Mouse (Mus musculus): Measurements from ENCODE around the gene Tmed1. TPM values are rescaled to one million over a fixed set of nuclear protein-coding genes. Genes with fewer than 3 reads are reported as not detected.
A peak's percentile ranks its signal among the peaks of the same experiment; 100 is the strongest.

Tmed1 gene
- polyA plus RNA-seq, 1 experiment from 2014 or later, result 108 TPM

DNA sequence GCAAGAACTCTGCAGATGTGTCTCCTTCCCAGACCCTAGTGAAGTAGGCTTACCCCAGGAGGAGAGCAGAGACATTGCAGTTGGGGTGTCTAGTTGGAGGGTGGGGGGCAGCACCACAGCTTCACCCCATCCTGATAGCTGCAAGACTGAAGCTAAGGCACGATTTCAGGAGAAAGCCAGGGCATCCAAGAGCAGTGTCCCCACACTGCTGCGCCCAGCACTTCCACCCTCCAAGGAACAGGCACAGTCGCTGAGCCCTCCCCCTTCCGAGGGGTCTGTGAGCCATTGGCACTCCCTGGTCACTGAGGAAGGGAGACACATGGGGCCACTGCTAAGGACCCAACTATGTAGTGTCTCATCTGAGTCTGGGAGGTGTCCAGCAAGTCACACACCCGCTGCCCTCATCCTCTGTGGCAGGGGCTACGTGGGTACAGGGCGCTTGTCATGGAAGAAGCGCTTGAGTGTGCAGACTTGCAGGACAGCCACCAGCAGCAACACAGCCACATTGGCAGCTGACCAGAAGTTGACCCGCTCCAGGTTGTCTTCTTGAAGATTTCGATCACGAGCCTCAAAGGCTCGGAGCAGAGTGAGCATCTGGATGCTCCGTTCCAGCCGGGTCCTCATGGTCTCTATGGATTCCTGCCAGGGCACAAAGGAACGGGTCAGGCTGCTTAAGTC lies 2.2 kb downstream of the Tmed1 start:
- no peak overlapping the region for H3K4me2 ChIP-seq
- no peaks in the 10 kb centered on the region for H3K9me3 ChIP-seq (ENCODE audit: low read depth, low read length)
- no peak overlapping the region for H3K4me3 ChIP-seq (ENCODE audit: low read depth, low read length)
- no peaks in the 10 kb centered on the region for H3K27me3 ChIP-seq (ENCODE audit: insufficient read depth, low read length)
- H3K27ac ChIP-seq (ENCODE audit: low read depth), result no peak overlapping the region
- ATAC-seq (ENCODE audit: insufficient read depth), result no peak
- 91% methylated on average over 15 of the region's 15 CpGs for WGBS
- peaks cover 54% of the 10 kb centered on the region for H3K36me3 ChIP-seq (ENCODE audit: insufficient read depth)
- TF ChIP-seq CTCF (IDR thresholded peaks at IDR 0.05; ENCODE audit: low read depth), result no peak
- H3K9ac ChIP-seq, result no peak overlapping the region
- peaks cover 5% of the 10 kb centered on the region; the same call in 1 of the 2 replicates for H3K4me1 ChIP-seq (ENCODE audit: insufficient read depth)
- no peak for DNase-seq

DNA sequence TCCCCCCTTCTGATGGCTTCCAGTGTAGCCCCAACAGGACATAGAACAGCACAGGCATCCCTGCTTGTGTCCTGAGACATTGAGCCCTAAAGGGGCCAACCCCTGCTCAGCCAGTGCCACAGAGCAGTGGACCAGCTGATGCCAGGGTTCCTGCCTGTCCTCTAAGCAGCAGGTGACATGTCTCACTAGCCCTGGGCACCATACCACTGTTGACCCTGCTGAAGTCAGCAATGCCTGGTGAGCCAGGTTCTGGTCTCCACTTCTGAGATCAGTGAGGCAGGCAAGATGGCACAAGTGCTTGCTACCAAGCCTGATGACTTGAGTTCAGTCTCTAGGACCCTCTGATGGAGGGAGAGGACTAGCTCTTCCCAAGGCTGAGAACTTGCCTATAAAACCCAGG lies 4.3 kb downstream of the Tmed1 start:
- H3K27ac ChIP-seq (ENCODE audit: low read depth), result no peak overlapping the region
- TF ChIP-seq CTCF (IDR thresholded peaks at IDR 0.05; ENCODE audit: low read depth), result no peak
- H3K4me3 ChIP-seq (ENCODE audit: low read depth, low read length), result no peak overlapping the region
- H3K4me2 ChIP-seq, result no peak overlapping the region
- DNase-seq, result no peak
- no peak overlapping the region for H3K9ac ChIP-seq
- H3K27me3 ChIP-seq (ENCODE audit: insufficient read depth, low read length), result no peaks in the 10 kb centered on the region
- ATAC-seq (ENCODE audit: insufficient read depth), result no peak
- H3K9me3 ChIP-seq (ENCODE audit: low read depth, low read length), result no peaks in the 10 kb centered on the region
- peaks cover 54% of the 10 kb centered on the region for H3K36me3 ChIP-seq (ENCODE audit: insufficient read depth)
- peaks cover 2% of the 10 kb centered on the region; the same call in 1 of the 2 replicates for H3K4me1 ChIP-seq (ENCODE audit: insufficient read depth)

DNA sequence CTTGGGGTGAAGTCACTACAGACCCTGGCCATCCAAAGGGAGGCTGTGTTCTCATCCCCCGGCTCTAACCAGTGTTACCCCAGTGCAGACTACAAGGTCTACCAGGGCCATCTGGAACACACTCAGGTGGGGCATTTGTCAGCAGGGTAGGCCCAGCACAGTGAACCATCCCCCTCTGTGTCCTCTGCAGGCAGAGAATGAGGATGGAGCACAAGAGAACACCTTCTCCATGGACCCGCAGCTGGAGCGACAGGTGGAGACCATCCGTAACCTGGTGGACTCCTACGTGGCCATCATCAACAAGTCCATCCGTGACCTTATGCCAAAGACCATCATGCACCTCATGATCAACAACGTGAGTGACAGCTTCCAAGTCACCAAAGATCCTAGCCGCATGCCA lies 6.7 kb downstream of the Tmed1 start:
- no peak for TF ChIP-seq CTCF (IDR thresholded peaks at IDR 0.05; ENCODE audit: low read depth)
- no peaks in the 10 kb centered on the region for H3K4me1 ChIP-seq (ENCODE audit: insufficient read depth)
- no peak overlapping the region for H3K4me3 ChIP-seq (ENCODE audit: low read depth, low read length)
- no peak overlapping the region for H3K4me2 ChIP-seq
- WGBS, result 93% methylated on average over 8 of the region's 8 CpGs
- no peak overlapping the region for H3K27ac ChIP-seq (ENCODE audit: low read depth)
- H3K27me3 ChIP-seq (ENCODE audit: insufficient read depth, low read length), result no peaks in the 10 kb centered on the region
- H3K9ac ChIP-seq, result no peak overlapping the region
- peaks cover 63% of the 10 kb centered on the region for H3K36me3 ChIP-seq (ENCODE audit: insufficient read depth)
- ATAC-seq (ENCODE audit: insufficient read depth) (no peak), DNase-seq (no peak)
- H3K9me3 ChIP-seq (ENCODE audit: low read depth, low read length), result no peaks in the 10 kb centered on the region

DNA sequence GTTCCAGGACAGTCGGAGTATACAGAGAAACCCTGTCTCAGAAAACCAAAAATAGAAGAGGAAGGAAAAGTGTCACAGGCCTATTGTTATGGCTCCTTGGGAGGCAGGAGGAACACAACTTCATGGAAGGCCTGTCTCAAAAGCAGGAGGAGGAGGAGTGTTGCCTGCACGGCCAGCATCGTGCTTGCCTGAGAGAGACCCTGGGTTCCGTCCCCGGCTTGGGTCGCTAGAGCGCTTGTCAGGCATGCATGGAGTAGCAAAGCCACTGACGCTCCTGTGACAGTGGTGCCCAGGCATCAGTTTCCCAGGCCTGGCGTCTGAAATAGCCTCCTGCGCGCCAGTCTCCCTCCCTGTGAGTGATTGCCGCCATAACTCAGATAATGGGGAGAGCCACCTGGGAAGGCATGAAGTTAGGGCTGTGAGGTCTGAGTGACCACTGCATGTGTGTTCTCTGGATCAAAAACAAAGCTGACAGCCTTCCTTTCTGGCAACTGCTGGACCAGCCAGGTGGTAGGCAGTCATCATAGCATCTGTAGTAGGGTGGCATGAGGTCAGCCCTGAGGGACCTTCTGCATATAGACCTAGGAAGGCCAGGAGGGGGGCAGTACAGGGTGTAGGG lies 11.7 kb downstream of the Tmed1 start:
- DNase-seq (no peak), ATAC-seq (ENCODE audit: insufficient read depth) (no peak)
- Histone ChIP-seq H3K27me3 (ENCODE audit: insufficient read depth, low read length) (no peaks in the 10 kb centered on the region), H3K9me3 (ENCODE audit: low read depth, low read length) (no peaks in the 10 kb centered on the region), H3K4me3 (ENCODE audit: low read depth, low read length) (no peak overlapping the region), H3K36me3 (ENCODE audit: insufficient read depth) (peaks cover 27% of the 10 kb centered on the region), H3K9ac (no peak overlapping the region), H3K27ac (ENCODE audit: low read depth) (no peak overlapping the region), H3K4me2 (no peak overlapping the region), H3K4me1 (ENCODE audit: insufficient read depth) (no peaks in the 10 kb centered on the region)
- TF ChIP-seq CTCF (IDR thresholded peaks at IDR 0.05; ENCODE audit: low read depth), result no peak
- WGBS, result 84% methylated on average over 12 of the region's 12 CpGs

DNA sequence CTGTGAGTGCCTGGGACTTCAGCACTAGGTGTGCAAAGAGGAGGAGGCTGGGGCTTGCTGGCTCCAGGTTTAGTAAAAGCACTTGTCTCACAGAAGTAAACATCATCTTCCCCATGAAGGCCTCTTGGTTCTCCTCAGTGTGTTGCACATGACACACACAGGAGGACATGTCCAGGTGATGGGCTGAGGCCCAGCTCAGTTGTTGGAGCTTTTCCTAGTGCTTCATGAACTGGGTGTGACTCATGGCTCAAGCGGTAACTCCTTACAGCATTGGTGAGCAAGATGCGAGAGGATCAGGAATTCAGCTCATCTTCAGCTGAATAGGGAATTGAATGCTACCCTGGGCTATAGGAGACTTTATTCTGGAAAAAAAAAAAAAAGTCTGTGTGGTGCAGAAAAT lies 12.4 kb downstream of the Tmed1 start:
- Histone ChIP-seq H3K9me3 (ENCODE audit: low read depth, low read length) (no peaks in the 10 kb centered on the region), H3K4me3 (ENCODE audit: low read depth, low read length) (no peak overlapping the region), H3K27me3 (ENCODE audit: insufficient read depth, low read length) (no peaks in the 10 kb centered on the region), H3K36me3 (ENCODE audit: insufficient read depth) (peaks cover 25% of the 10 kb centered on the region), H3K27ac (ENCODE audit: low read depth) (no peak overlapping the region; the same call in 1 of the 2 replicates), H3K4me1 (ENCODE audit: insufficient read depth) (no peaks in the 10 kb centered on the region), H3K4me2 (no peak overlapping the region), H3K9ac (no peak overlapping the region)
- no peak for DNase-seq
- ATAC-seq (ENCODE audit: insufficient read depth), result no peak
- 91% methylated on average over 2 of the region's 2 CpGs for WGBS
- no peak for TF ChIP-seq CTCF (IDR thresholded peaks at IDR 0.05; ENCODE audit: low read depth)

DNA sequence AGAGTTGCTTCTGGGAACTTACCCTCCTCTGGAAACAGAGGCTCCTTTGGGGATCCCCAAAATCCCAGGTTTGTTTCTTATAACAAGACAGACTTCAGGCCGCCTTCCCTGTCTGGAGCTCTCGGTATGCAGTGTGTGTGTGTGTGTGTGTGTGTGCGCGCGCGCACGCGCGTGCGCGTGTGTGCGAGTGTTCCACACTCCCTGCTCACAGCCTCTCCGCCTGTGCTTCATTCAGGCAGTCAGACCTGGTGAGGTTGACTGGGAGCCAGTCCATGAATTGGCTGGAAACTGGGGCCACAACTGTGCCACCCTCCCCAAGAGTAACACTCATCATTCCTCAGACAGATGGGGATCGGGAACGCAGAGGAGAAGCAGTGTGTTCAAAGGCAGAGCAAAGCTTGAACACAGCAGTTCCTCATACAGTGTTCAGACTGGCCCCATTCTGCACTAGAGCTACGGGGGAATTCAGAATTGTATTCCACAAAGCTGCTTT lies 13.0 kb downstream of the Tmed1 start:
- no peaks in the 10 kb centered on the region for H3K9me3 ChIP-seq (ENCODE audit: low read depth, low read length)
- WGBS, result 81% methylated on average over 16 of the region's 16 CpGs
- no peak overlapping the region for H3K9ac ChIP-seq
- peak overlapping the region; percentile 67 for H3K27ac ChIP-seq (ENCODE audit: low read depth)
- no peak for TF ChIP-seq CTCF (IDR thresholded peaks at IDR 0.05; ENCODE audit: low read depth)
- H3K4me2 ChIP-seq, result no peak overlapping the region
- no peaks in the 10 kb centered on the region for H3K27me3 ChIP-seq (ENCODE audit: insufficient read depth, low read length)
- ATAC-seq (ENCODE audit: insufficient read depth) (0 out of 2 replicates have a peak, but pooled peaks have one; percentile 16), DNase-seq (no peak)
- H3K4me3 ChIP-seq (ENCODE audit: low read depth, low read length), result no peak overlapping the region
- peaks cover 28% of the 10 kb centered on the region for H3K36me3 ChIP-seq (ENCODE audit: insufficient read depth)
- H3K4me1 ChIP-seq (ENCODE audit: insufficient read depth), result no peaks in the 10 kb centered on the region

DNA sequence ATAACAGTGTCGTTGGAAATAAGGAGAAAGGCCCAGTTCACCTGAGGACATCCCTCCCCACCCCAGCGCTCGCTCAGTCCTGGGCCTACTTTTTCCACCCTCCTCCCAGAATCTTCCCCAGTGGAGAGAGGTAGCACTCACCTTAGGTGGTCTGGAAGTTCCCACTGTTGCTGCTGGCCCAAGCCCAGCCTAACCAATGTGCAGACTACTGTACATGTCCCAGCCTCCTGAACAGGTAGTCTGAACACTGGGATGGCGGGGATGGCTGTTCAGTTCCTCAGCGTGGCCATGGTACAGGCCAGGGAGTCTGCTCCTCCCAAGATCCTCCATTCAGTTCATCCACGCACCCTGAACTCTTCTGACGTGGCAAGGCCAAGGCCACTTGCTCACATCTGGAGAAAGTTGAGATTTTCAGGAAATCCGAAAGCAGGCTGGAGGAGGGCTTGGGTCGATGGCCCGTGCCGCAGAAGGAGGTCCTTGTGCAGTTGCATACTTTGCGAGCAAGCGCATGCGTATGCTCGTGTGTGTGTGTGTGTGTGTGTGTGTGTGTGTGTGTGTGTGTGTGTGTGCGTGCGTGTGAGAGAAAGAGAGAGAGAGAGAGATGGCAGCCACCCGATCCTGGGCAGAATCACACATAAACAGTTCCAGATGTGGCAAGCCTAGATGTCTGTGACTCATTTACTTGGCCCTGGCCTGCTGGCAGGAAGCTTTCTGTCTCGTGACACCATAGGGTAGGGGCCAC lies 13.6 kb downstream of the Tmed1 start:
- TF ChIP-seq CTCF (IDR thresholded peaks at IDR 0.05; ENCODE audit: low read depth), result no peak
- Histone ChIP-seq H3K27me3 (ENCODE audit: insufficient read depth, low read length) (no peaks in the 10 kb centered on the region), H3K9me3 (ENCODE audit: low read depth, low read length) (no peaks in the 10 kb centered on the region), H3K9ac (no peak overlapping the region), H3K36me3 (ENCODE audit: insufficient read depth) (peaks cover 34% of the 10 kb centered on the region), H3K4me1 (ENCODE audit: insufficient read depth) (no peaks in the 10 kb centered on the region), H3K4me2 (0 out of 2 replicates have a peak overlapping the region, but pooled peaks have one; percentile 15), H3K27ac (ENCODE audit: low read depth) (peak overlapping the region; percentile 67), H3K4me3 (ENCODE audit: low read depth, low read length) (no peak overlapping the region)
- 59% methylated on average over 19 of the region's 19 CpGs for WGBS
- DNase-seq, result peak; percentile 47
- peak; percentile 50 for ATAC-seq (ENCODE audit: insufficient read depth)
